Mouse (Mus musculus) forelimb bud, embryonic 11.5 days (tissue): ENCODE measurements at regions not wholly inside any gene's neighbourhood (a gene's known extent, or its start where the extent isn't known, plus 50 kb on each side); places are given as distances from the start of the nearest gene placed in this dataset.
A peak's percentile ranks its signal among the peaks of the same experiment; 100 is the strongest.
"Not testable (repeated sequence)": the region's sequence is repeated elsewhere in the genome, so short reads cannot be mapped to it uniquely, and the experiment has no call there.

ENCODE experiments used
- DNase-seq: peaks from one replicate; pipeline ENCODE4 v3.0.0-alpha.2; 2012; ENCODE audit warnings: low read depth, low spot score

DNA sequence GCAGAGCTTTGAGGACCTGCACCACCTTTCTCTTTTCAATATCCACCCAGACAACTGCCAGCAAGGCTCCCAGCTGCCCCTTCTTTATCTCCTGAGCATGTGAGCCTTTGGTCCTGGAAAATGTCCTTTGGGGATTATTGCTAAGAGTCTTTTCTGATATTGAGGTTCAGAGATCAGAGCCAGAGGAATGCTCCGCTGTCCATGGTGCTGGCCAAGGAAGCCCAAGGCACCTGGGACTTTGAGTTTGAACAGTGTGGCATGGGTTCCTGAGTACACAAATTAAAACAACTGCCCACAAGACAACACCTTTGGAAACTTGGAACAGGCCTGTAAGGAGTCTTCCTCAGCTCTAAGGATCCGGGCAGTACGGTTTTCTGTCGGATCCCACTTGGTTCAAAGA, 52.6 kb upstream of the Slc28a3 start:
- DNase-seq: peak; percentile 65

DNA sequence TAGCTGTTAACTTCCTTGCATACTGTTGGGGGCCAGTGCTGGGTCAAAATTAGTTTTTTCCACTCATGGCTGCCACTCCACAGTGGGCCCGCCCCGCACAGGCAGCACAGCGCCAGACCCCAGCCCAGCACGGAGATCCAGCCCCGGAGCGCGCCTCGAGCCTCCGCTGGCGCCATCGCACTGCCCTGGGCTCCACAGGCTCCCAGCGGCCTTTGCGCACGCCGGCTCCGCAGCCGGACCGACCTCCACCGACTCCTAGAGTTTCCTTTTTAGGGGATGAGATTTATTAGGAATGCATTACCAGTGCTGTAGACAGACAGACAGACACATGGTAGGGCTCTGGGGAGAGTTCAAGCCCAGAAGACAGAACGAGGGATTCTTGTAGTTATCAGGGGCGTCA, 58.0 kb upstream of the Slc28a3 start:
- no peak for DNase-seq

DNA sequence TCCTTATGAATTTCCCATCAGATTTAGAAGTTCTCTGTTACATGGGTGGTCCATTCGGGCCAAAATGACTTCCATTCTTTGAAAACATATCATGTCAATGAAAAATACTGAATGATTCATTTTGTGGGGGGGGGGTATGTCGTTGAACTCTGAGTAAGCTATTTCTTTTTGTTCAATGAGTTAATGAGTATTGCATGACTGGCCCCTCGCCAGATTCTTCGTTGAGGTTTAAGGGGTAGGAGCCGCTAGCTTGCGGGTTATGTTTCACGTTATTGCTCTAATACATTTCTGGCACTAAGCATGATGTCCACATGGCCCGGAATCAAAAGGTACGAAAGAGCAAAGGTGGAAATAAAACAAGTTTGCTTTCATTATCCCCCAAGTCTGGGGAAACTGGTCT, 59.5 kb upstream of the Slc28a3 start:
- DNase-seq: no peak

DNA sequence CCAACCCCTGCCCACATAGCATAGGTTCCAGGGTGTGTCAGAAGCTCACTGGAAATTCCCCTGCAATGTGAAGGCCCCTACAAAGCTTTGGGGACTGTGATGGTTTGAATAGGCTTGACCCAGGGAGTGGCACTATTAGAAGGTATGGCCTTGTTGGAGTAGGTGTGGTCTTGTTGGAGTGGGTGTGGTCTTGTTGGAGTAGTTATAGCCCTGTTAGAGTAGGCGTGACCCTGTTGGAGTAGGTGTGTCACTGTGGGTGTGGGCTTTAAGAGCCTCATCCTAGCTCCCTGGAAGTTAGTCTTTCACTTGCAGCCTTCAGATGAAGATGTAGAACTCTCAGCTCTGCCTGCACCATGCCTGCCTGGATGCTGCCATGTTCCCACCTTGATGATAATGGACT, 64.9 kb upstream of the Slc28a3 start:
- DNase-seq: not testable (repeated sequence)

DNA sequence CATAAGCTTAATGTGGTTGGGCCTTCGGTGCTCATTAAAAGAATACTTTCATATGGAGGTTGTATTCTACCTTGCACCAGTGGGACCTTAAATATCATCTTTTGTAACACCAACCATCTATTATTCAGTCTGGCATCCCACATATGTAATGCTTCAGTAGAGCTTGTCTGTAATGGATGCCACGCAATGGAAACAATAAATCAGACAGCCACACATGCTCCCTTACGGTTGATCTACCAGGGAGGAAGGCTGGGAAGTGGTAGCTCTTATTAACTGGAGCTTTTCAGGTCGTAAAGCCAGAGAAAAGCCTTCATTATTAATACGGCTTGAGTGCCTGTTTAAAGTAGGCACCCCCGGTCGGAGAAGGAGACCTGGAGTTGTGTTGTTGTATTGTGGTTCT, 66.8 kb upstream of the Slc28a3 start:
- no peak for DNase-seq

DNA sequence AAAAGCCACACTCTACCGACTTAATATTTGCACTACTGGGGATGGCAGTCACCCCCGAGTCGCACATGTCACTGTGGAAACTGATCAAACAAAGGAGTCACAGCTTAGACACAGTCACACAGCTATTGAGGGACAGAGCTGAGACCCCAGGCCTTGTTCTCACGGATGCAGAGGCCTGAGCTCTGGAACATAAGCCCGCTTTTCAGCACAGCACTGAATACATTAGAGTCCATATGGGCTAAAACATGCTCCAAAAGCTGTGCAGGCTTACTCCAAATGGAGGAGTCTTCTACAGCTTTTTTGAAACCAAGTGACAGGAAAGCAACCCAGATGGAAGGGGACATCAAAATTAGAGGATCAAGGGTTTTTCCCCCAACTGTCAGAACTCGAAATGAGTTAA, 69.0 kb upstream of the Slc28a3 start:
- DNase-seq: no peak

DNA sequence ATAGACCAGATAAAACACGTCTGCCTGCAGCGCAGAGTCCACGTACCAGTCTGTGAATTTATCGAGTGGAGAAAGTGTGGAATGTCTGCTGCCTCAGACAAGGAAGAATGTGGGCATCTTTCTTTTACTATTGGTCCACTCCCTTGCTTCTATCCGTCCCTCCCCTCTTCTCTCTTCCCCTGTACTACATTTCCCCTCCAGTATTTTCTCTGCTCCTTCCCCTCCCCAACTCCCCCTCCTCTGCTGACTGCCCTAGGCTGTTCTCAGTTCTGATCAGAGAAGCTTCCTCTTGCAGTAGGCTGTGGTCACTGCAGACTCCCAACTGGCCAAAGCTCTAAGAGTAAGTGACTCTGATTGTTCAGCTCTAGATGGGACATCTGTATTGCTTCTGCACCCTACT, 76.1 kb upstream of the Slc28a3 start:
- DNase-seq: no peak

DNA sequence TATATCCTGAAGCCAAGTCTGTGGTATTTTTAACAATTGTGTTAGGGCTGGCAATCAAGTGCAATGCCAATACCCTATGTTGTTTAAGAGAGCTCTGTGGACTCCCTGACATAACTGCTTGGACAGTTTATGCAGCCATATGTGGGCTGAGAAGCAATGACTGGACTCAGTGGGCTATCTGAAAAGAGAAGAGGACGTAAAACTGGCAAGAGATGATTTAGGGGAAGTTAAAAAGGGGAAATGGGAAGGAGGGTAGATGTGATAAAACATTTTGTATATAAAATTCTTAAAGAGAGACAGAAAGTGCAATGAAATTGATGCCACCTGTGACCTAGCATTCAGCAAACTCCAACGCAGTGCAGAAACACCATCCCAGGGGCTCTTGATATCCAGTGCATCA, 76.9 kb upstream of the Slc28a3 start:
- no peak for DNase-seq

DNA sequence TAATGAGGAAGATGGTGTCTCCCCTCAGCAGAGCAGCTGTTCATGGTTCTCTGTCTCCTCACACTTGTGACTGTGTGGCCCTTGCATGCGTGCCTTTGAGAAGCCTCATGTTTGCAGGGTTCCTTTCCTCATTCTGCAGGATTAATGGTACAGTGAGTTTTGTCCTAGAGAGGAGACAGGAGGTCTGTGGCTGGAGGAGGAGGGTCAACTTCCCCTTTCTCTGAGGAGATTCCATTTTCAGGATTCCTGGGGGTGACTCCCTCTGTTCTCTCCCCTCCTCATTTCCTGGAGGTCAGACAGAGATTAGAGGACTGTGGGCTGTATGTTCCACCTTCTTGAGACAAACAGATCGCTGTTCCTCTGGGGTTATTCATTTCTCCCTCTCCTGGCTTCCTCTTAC, 77.6 kb upstream of the Slc28a3 start:
- DNase-seq: no peak

DNA sequence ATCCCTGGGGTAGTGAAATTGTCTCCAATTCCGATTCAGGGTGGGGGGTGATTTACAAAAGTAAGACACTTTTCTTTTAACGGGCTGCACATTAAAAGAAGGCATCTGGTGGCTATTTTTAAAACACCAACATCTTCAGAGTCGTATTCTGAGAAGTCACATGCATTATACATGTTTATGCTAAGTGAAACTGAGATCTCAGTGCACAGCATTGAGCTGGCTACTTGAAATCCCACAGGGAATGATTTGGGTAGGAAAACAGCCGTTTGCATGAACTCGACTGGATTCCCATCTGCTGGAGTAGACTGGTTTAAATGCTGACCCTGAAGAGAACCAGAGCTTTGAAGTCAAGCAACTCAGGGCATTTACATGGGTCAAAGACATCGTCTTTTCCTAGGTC, 84.0 kb upstream of the Slc28a3 start:
- no peak for DNase-seq

DNA sequence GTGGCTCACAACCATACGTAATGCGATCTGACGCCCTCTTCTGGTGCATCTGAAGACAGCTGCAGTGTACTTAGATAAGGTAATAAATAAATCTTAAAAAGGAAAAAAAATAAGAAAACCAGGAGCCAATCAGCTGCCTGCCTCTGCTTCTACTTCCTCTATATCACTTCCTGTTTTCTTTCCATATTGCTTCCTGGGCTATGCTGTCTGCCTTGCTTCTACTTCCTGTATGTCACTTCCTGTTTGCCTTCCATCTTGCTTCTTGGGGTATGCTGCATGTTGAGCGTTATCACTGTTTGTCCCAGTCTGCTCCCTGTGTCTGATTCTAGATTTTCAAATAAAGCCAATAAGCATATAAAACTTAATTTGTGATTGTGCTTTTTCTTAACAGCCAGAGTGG, 85.3 kb upstream of the Slc28a3 start:
- DNase-seq: no peak

DNA sequence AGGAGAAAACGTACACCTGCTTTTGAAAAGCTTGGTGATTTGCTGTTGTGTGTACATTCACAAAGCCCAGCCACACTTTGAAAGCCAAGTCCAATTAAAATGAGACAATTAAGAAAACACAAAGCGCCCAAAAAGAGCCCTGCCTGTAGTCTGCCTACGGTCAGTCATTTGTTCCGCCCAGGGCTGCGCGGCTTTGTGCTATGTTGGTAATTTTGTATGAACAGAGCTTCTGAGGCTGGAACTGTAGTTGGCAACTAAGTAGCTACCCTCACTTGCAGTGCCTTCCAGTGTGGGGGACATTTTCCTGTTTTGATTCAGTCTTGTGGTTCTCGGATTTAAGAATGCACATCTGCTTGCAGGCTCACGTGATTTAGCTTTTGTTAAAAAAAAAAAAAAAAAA, 89.3 kb upstream of the Slc28a3 start:
- no peak for DNase-seq

DNA sequence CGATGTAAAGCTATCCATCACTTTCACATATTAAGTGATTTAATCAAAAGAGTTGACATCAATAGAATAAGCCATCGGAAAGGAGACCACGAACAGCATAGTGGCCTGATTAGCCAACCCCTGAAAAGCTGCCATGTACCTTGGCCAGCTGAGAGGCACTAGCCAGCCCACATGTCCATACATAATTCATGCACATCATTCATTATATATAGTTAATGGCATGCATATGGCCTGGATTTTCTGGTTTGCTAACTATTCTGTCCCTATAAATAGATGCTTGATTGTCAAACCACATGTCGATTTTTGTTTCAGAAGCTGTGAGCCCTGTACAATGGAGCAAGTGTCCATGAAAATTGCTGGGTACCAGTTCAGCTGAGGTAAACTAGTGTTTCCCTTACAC, 93.5 kb upstream of the Slc28a3 start:
- DNase-seq: no peak

DNA sequence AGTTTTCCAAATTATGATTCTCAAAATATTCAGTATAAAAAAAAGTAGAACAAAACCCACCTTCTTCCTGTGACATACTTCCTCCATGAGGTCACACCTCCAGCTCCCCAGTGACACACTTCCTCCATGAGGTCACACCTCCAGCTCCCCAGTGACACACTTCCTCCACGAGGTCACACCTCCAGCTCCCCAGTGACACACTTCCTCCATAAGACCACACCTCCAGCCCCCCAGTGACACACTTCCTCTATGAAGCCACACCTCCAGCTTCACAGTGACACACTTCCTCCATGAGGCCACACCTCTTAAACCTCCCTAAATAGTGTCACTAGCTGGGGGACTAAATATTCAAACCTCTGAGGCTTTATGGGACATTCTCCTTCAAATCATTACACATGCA, 89.8 kb upstream of the Ntrk2 start:
- no peak for DNase-seq

DNA sequence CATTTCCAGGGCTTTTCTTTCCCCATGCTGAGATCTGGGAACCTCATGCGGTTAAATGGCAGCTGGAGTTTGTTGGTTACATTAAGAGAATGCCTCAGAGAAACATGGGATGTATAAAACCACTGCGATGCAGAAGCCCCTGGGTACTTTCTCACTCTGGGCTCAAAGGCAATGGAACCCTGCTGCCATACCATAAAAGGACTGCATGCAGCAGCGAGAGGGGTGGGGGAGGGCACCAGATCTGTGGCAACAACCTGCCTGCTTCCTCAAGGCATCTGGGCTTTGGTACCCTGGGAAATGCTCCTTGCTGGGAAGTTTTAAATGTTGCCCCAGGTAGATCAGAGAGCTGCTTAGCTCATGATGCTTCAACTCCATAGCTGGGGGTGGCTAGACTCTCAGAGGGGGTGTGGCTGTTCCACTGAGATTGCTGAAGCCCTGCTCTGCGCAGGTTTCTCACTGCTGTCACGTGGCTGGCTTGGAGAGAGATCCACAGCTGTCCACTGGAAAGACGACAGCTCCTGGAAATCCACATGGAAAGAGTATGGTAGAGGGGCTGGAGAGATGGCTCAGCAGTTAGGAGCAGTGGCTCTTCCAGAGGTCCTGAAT, 75.8 kb upstream of the Ntrk2 start:
- peak; percentile 46 for DNase-seq

DNA sequence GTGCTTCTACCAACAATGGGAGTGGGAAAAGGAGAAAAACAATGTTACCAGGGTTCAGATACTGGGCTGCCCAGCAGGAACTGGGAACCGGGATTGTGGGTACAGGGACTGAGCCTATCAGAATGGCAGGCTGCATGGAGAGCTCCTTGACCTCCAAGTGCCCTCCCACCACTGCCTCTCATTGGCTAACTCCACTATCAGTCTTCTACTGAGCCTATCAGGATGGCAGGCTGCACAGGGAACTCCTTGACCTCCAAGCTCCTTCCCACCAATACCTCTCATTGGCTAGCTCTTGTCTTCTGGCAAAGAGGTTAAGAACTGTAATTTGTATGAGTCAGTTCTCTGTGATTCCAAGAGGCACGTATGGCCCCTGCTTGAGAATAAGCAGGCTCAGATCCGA, 73.6 kb upstream of the Ntrk2 start:
- DNase-seq: peak; percentile 12

DNA sequence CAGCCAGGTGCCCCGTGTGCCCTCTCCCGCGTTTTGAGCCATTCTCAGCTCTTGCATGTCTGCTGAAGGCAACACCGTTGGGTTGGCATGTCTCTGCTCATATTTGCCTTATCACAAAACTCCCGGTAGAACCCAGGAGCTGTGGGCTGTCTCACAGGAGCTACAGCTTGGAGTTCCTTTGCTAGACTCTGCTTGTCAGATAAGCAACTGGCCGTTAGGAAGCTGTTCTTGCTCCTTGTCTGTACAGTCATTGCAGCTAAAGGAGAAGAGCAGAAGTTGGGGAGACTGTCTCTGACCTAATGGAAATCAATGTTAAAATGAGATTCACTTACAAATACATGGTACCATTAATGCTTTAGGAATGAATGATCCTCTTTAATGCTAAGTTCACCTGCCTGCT, 72.8 kb upstream of the Ntrk2 start:
- DNase-seq: no peak

DNA sequence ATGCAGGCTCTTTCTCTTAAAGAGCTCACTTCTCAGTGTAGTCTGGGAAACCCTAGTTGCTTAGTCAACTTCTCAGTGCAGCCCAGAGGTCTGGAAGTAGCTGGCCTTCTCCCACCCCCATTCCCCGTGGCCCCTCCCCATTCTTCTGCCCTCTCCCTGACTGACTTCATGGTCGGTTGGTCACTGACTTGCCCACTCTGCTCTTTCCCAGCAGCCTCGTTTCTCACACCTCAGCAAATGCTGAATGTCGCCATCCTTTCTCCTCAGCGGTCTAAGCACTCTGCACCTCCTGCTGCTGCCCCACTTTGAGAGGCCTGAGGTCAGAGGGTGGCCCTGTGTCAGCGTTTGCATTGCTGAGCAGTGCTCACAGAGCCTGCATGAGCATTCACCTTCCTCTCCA, 70.8 kb upstream of the Ntrk2 start:
- no peak for DNase-seq

DNA sequence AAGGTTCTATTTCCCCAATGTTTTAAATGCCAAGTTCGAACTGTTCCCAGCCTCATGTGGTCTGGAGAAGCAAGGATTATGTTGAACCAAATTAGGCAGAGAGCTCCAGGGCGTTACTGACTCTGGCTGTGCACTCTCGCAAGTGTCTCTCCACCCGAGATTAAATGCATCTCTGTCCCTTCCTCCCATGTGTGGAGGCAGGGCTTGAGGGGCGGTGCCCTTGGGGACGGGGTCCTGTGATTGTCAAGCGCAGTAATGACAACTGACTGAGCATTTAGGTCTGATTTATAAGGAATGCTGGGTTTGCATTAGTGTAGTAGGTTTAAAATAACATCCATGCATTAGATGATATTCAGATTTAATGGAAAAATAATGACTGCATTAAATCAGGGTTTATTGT, 65.6 kb upstream of the Ntrk2 start:
- DNase-seq: no peak

DNA sequence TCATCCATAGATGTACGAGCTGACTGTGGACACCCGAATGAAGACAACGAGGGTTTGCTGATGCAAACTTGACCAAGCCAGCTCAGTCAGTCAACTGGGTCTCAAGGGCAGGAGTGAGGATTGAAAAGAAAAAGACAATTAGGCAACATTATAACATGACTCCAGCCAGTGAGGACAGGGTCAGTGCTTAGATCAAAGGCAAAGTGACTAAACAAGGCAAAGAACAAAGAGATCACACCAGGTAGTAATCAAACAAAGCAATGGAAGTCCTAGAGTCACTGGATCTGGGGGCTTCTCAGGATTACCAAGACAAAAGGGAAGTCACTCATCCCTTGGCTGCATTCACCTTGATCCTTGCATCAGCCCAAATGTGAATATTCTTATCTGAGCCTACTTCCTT, 60.3 kb upstream of the Ntrk2 start:
- DNase-seq: no peak

DNA sequence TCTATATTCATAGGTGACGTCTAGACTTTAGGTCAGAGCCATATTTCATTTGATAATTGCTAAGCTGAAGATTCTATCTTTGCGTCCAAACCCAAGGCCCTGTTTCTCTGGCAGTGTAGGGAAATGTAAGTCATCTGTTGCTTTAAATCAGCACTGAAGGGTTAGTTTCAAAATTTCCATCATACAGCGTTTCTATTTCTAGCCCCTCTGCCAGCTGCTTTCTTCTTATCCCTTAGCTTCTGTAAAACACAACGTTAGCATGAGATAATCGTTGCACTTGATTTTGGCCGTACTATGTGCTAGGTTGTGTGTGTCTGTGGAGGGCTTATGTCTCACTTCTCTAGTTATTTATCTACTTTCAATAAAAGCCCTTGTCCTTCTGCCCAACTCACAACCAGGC, 58.7 kb upstream of the Ntrk2 start:
- DNase-seq: no peak

DNA sequence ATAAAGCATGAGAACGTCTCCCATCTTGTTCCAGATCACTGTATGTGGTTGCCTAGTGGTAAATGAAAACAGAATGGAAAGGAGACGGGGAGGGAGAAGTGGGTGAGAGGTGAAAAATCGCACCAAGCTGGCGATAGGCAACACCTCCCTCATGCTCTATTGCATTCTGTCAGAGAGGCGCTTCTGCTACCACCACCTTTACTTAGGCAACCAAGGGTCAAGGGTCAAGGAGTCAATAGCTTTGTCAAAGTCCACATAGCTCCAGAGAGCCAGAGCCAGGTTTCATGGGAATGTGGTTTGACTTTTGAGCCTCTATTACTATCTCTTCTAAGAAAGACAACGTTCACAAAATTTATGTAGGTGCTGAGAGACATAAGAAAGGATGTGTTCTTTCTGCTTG, 50.2 kb upstream of the Ntrk2 start:
- no peak for DNase-seq
